Mouse (Mus musculus) ovary, postnatal 14 days (tissue): ENCODE data around the gene Asxl1.
A peak's percentile ranks its signal among the peaks of the same experiment; 100 is the strongest.
"Not testable (repeated sequence)": the region's sequence is repeated elsewhere in the genome, so short reads cannot be mapped to it uniquely, and the experiment has no call there.

ENCODE experiments used
- DNase-seq: peaks from one replicate; pipeline ENCODE4 v3.0.0; 2022; ENCODE audit warnings: low spot score

The Asxl1 gene

DNA sequence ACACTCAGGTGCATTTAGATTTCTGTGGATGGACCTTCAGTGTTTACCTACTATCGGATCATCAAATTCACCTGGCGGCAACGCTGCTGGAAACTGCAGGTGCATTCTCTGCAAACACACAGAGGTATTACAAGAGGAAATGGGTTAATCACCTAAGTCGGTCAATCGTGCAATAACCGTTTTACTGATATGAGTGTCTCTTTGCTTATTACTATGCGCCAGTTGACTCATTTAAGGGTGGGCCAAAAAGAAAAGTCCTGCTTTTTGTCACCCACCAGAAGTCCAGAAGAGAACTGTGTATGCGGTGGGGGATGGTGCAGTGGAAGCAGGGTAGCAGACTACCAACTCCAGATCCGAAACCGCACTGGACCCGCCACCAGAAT is 567 bp upstream of the Asxl1 start:
- no peak for DNase-seq

- DNase-seq, result peak; percentile 38
Measured at GRCm38 (mm10) chr2:153346221-153347182, 873 bp downstream of the Asxl1 start.

DNA sequence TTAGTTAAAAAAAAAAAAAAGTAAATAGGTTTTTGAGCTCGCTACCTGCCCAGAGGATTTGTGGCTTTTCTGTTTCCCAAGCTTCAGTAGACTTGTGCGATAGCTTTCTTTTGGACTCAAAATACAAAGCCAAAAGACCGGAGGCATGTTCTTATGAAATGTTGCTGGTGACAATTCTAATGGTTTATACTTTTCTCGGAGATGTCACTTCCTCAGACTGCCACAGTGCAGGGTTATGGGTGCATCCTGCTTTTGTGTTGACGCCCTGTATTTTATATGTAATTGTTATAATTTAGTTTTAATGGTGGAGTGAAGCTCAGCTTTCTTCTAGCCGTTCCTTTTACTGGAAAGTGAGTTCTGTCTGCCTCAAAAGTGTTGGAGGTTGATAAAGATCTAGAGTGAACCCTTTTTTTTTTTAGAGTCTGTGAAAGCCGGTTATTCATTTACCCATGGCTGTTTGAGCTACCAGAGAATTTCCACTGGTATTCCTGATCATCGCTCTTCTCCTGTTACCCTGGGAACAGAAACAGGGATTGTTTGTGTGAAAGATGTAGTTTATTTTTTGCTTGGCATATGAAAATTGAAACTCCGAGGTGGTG is 1.7 kb downstream of the Asxl1 start:
- no peak for DNase-seq

- DNase-seq, result no peak
Measured at GRCm38 (mm10) chr2:153348100-153348831, 2.6 kb downstream of the Asxl1 start.

GRCm38 (mm10) chr2:153350552-153351181 is 5.0 kb downstream of the Asxl1 start:
- DNase-seq, result no peak

DNA sequence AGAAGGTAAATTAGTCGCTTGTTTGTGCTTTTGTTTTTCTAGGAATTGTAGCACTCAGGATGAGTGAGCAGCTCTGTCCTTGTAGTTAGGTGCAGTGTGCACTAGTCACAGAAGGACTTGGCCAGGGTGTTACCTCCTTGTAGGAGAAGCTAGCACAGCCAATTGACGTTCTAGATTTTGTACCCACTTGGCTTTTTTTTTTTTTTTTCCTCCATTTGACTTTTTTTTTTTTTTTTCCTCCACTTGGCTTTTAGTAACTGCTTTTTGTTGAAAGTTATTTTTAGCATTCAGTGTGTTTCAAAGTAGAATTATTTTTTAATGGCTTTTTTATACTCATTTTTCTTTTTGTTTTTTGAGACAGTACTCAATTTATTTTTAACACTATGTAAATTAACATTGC is 9.0 kb downstream of the Asxl1 start:
- DNase-seq, result no peak

- DNase-seq, result no peak
Measured at GRCm38 (mm10) chr2:153356784-153357183, 11.2 kb downstream of the Asxl1 start.

GRCm38 (mm10) chr2:153361101-153361710 is 15.6 kb downstream of the Asxl1 start:
- DNase-seq, result no peak

DNA sequence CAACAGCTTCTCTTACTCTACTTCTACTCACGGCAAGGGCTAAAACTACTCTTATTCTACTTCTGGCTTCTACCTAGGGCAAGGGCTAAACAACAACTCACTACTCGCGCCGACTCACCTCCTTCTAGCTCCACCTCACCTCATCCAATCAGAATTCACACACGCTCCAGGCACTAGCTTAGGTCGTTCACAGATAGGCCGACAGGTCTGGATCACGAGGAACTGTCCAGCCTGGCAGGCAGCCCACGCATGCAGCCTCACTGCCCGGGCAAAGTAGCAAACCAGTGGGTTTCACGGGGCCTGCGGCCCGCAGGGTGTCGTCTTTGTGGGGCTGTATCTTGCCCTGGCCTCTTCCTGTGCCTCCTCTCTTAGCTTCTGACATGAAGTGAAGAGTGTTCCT is 18.9 kb downstream of the Asxl1 start:
- not testable (repeated sequence) for DNase-seq

DNA sequence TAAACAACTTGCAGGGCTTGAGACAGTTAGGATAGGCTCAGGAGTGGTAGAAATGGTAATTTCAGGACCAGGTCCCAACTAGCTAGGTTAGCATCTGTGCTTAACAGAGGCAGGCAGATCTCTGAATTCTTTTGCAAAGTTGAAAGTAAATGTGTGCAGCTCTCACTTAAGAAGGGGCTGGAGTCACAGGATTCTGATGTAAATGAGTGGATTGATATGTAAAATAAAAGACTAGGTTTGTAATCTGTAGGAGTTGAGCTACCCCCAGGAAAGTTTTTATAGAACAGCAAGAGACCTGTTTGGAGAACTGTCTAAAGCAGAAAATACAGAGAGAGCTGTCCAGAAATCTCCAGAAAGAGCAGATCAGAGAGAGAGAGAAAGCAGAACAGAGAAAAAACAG is 25.2 kb downstream of the Asxl1 start:
- no peak for DNase-seq

- no peak for DNase-seq
Measured at GRCm38 (mm10) chr2:153375380-153375779, 29.8 kb downstream of the Asxl1 start.

DNA sequence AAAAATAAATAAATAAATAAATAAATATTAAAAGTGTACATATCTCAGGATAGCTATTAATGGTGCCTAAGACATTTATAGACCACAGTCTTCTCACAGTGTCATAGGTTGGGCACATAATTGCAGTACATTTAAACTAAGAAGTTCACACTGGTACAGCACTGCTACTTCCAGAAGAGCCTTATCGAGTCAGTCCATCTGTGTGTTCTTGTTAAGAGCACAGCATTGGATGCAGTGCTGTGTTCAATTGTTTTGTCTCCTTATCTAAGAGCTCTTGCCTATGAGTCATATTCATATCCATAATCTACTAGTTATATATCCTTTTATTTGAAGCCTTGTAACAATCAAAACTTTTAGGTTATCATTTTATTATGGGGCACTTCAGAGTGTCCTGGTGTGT is 34.9 kb downstream of the Asxl1 start:
- DNase-seq, result no peak

DNA sequence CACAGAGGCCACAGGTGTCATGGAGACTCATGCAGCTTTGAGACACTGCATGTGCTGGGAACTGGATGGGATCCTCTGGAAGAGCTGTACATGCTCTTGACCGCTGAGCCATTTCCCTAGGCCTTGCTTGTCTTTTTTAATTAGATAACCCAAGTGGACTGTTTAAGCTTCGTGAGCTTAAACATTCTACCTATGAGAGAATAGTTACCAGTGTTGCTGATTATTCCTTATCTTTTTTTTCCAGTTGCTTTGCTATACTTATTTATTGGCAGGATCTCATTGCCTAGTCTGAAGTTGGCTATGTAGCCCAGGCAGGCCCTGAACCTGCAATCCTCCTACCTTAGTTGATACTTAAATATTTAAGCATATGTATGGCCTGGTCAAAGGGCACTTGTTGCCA is 44.2 kb downstream of the Asxl1 start:
- DNase-seq, result no peak

- no peak for DNase-seq
Measured at GRCm38 (mm10) chr2:153393045-153393444, 47.4 kb downstream of the Asxl1 start.

- no peak for DNase-seq
Measured at GRCm38 (mm10) chr2:153397790-153398515, 52.3 kb downstream of the Asxl1 start.

DNA sequence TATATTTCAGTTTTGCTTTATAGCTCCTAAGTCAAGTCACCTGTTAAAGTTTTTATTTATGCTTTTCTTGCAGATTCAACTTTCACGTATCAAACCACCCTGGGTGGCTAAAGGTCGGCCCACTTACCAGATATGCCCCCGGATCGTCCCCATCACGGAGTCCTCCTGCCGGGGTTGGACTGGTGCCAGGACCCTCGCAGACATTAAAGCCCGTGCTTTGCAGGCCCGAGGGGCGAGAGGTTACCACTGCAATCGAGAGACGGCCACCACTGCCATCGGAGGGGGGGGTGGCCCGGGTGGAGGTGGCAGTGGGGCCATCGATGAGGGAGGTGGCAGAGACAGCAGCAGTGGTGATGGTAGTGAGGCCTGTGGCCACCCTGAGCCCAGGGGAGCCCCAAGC is 53.5 kb downstream of the Asxl1 start:
- no peak for DNase-seq

- no peak for DNase-seq
Measured at GRCm38 (mm10) chr2:153404062-153404461, 58.4 kb downstream of the Asxl1 start.

GRCm38 (mm10) chr2:153404882-153405281 is 59.3 kb downstream of the Asxl1 start:
- DNase-seq, result no peak

DNA sequence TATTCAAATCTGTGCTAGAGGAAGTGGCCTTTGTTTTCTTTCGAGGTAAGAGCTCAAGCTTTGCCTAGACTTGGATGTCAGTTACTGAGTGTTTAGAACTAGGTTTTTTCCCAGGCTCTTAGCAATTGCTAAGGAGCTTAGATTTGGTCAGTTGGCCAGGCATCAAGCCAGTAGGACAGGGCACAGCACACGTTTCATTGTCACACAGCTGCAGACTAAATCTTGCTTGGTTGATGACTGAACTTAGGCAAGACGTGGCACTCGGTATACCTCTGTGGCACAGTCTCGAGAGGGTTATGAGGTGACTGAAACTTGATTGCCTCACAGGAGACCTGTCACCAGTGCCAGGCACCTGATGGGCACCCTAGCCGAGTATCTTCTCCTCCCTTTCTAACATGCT is 61.3 kb downstream of the Asxl1 start:
- DNase-seq, result no peak

DNA sequence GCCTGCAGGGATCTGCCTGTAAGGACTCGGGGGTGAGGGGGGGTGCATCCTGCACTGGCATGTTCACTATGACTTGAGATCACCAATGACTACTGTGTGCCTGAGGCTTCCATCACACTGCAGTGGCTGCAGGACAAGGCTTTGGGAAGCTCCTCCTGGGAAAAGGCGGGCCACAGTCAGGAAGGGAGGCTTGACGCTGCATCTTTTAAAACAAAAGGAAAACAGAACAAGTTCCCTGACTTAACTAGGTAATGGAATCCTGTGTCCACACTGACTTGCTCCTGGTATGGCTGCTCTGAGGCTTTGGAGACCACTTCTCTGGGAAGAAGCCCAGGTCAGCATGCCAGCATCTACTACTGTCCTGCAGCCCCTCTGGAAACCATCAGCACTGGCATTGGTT is 63.3 kb downstream of the Asxl1 start:
- no peak for DNase-seq

GRCm38 (mm10) chr2:153411557-153411956 is 65.9 kb downstream of the Asxl1 start:
- no peak for DNase-seq
